Mouse (Mus musculus) neural tube, embryonic 12.5 days (tissue): ENCODE measurements around the gene Gng8. TPM values are rescaled to one million over a fixed set of nuclear protein-coding genes. Genes with fewer than 3 reads are reported as not detected.

Experiments used
- ATAC-seq: fragments of 200-750 bp; cut with Nextera tagmentation; 2 replicates; pipeline ENCODE4 v1.8.0; 2017; ENCODE audit warnings: low read depth, mild to moderate bottlenecking, moderate TSS enrichment, moderate library complexity; ENCODE audit not compliant: low FRiP score
- H3K27ac ChIP-seq: fragments of 300-500 bp; sonication (generic); 2 replicates; pipeline ENCODE4 v1.5.1; 2016
- H3K27me3 ChIP-seq: fragments of 300-500 bp; sonication (generic); replicated peaks from 2 replicates; pipeline ENCODE4 v1.6.1; 2016; ENCODE audit warnings: mild to moderate bottlenecking
- H3K36me3 ChIP-seq: fragments of 300-500 bp; sonication (generic); 2 replicates; pipeline ENCODE4 v1.6.1; 2016; ENCODE audit warnings: mild to moderate bottlenecking
- H3K4me1 ChIP-seq: fragments of 300-500 bp; sonication (generic); 2 replicates; pipeline ENCODE4 v1.6.1; 2016
- H3K4me2 ChIP-seq: fragments of 300-500 bp; sonication (generic); replicated peaks from 2 replicates; pipeline ENCODE4 v1.6.1; 2016; ENCODE audit warnings: mild to moderate bottlenecking
- H3K4me3 ChIP-seq: fragments of 300-500 bp; sonication (generic); 2 replicates; pipeline ENCODE4 v1.5.1; 2016
- H3K9ac ChIP-seq: fragments of 300-500 bp; sonication (generic); 2 replicates; pipeline ENCODE4 v1.6.1; 2016; ENCODE audit warnings: mild to moderate bottlenecking
- H3K9me3 ChIP-seq: fragments of 300-500 bp; sonication (generic); 2 replicates; pipeline ENCODE4 v1.6.1; 2016; ENCODE audit warnings: mild to moderate bottlenecking
- WGBS: fragments of 180-500 bp; shearing (Covaris S2); methylation state at CpG from one replicate; pipeline ENCODE4 v1.1.7; 2016; 5-methylcytosine and 5-hydroxymethylcytosine counted together
- polyA plus RNA-seq: library from polyadenylated mRNA; unstranded; fragments of >200 nt; fragmentation: Nextera tagmentation; extraction: Ambion mirVana; gene quantifications from 2 replicates; pipeline ENCODE4 v1.2.1, GENCODE M21; 2016

Gene Gng8
- polyA plus RNA-seq, 1 experiment from 2014 or later = 8.4 TPM

DNA sequence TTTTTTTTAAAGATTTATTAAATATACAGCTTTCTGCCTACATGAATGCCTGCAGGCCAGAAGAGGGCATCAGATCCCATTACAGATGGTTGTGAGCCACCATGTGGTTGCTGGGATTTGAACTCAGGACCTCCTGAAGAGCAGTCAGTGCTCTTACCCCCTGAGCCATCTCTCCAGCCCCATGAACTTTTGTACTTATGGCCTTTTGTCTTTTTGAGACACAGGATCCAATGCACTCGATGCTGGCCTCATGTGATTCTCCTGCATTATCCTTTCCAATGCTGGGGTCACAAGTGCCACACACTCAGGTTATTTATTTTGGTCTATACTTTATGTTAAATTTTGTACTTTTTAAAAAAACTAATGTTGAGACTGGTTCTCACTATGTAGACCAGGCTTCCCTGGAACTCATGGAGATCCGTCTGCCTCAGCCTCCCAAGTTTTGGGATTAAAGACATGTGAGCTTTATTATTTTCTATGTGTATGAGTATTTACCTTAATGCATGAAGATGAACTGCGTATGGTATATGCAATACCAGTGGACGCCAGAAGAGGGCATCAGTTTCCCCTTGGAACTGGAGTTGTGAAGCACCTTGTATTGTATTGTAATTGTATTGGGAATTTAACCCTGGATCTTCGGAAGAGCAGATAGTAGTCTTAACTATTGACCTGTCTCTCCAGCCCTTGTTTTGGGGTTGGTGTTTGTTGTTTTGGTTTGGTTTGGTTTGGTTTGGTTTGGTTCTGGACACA lies 31.5 kb upstream of the Gng8 start:
- Histone ChIP-seq H3K27me3 (no peaks in the 10 kb centered on the region), H3K36me3 (peaks cover 52% of the 10 kb centered on the region)
- WGBS = 30% methylated on average over 5 of the region's 5 CpGs

DNA sequence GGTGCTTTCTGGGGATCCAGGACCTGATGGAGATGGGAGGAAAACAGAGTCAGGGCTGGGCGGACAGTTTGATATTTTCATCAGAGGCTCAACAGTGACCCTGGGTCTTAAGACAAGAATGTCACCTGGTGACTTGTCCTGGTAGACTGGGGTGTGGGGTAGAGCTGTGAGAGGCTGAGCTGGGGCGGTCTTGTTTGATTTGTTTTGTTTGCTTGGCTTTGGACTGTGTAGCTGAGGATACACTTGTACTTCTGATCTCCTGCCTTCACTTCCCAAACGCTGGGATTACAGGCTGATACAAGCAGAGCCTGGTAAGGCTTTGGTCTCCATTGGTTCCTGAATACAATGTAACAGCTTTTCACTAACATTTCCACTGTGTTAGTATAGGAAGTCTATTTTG lies 24.1 kb upstream of the Gng8 start:
- Histone ChIP-seq H3K9me3 (no peaks in the 10 kb centered on the region), H3K36me3 (peaks cover 38% of the 10 kb centered on the region), H3K27me3 (no peaks in the 10 kb centered on the region), H3K27ac (no peak overlapping the region), H3K9ac (no peak overlapping the region), H3K4me3 (no peak overlapping the region), H3K4me2 (no peak overlapping the region), H3K4me1 (peaks cover 10% of the 10 kb centered on the region; the same call in 1 of the 2 replicates)
- no peak for ATAC-seq
- 95% methylated on average over 3 of the region's 3 CpGs for WGBS

More for the DNA sequence above, 31.5 kb upstream of the Gng8 start:
- Histone ChIP-seq H3K27ac (no peak overlapping the region), H3K9me3 (no peaks in the 10 kb centered on the region), H3K9ac (no peak overlapping the region), H3K4me1 (no peaks in the 10 kb centered on the region), H3K4me3 (no peak overlapping the region), H3K4me2 (no peak overlapping the region)
- no peak for ATAC-seq

DNA sequence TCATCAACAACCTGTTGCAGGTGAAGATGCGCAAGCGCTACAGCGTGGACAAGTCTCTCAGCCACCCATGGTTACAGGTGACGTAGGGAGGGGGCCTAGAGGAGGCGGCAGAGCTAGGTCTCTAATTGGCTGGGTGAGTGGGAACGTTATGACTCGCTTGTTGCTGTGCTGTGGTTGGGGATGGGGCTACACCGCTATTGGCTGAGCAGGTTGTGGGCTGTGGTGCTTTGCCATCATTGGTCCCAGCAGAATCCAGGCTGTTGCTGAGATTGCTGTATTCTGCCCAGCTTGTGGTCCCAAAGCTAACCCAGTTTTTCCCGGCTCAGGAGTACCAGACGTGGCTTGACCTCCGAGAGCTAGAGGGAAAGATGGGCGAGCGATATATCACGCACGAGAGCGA lies 22.1 kb upstream of the Gng8 start:
- peak; percentile 93 for ATAC-seq
- Histone ChIP-seq H3K4me3 (peak overlapping the region; percentile 18; the same call in 1 of the 2 replicates), H3K27me3 (no peaks in the 10 kb centered on the region), H3K9me3 (no peaks in the 10 kb centered on the region), H3K4me2 (peak overlapping the region; percentile 51), H3K27ac (0 out of 2 replicates have a peak overlapping the region, but pooled peaks have one; percentile 8), H3K36me3 (peaks cover 28% of the 10 kb centered on the region), H3K9ac (peak overlapping the region; percentile 33; the same call in 1 of the 2 replicates), H3K4me1 (peaks cover 10% of the 10 kb centered on the region; the same call in 1 of the 2 replicates)
- 10% methylated on average over 16 of the region's 16 CpGs for WGBS

DNA sequence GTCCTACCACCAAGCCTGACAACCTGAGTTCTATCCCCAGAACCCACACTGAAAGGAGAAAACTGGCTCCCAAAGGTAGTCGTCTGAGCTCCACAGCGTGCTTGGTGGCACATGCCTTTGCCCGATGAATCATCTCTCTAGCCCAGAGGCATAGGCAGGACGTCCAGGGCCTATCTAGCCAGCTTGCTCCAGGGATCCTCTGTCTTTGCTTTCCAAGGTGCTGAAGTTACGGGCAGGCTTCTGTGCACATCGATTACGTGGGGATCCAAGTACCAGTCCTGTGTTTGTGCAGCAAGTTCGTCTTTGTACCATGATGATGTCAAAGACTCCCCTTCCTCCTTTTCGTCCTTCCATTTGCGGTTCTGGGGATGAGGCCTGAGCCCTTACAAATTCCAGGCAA lies 20.0 kb upstream of the Gng8 start:
- WGBS = 87% methylated on average over 10 of the region's 10 CpGs
- no peaks in the 10 kb centered on the region for H3K27me3 ChIP-seq
- no peak overlapping the region for H3K4me2 ChIP-seq
- H3K9me3 ChIP-seq = no peaks in the 10 kb centered on the region
- no peak overlapping the region for H3K4me3 ChIP-seq
- H3K27ac ChIP-seq = no peak overlapping the region
- H3K9ac ChIP-seq = no peak overlapping the region
- no peak for ATAC-seq
- H3K4me1 ChIP-seq = peaks cover 19% of the 10 kb centered on the region
- peaks cover 11% of the 10 kb centered on the region; the same call in 1 of the 2 replicates for H3K36me3 ChIP-seq

DNA sequence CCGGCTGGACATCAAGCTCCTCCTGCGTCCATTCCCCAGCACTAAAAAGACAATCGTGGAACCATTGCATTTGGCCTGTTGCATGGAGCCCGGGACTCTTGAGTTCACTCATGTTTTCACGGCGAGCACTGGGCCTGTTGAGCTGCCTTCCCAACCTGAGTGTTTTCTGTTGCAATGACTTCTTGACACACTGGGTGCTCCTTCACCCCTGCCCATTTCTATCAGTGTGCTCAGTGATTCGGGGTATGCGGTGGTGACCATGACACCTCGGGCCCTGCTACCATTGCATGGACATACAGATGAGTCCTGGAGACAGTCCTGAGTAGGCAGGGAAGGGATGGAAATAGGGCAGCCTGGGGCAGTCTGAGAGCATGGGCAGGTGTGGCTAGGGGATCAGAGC lies 19.1 kb upstream of the Gng8 start:
- H3K27me3 ChIP-seq = no peaks in the 10 kb centered on the region
- H3K4me3 ChIP-seq = no peak overlapping the region
- H3K9ac ChIP-seq = no peak overlapping the region
- ATAC-seq = no peak
- peaks cover 24% of the 10 kb centered on the region for H3K4me1 ChIP-seq
- no peak overlapping the region for H3K27ac ChIP-seq
- H3K36me3 ChIP-seq = peaks cover 5% of the 10 kb centered on the region; the same call in 1 of the 2 replicates
- H3K9me3 ChIP-seq = no peaks in the 10 kb centered on the region
- WGBS = 92% methylated on average over 9 of the region's 9 CpGs
- H3K4me2 ChIP-seq = no peak overlapping the region

DNA sequence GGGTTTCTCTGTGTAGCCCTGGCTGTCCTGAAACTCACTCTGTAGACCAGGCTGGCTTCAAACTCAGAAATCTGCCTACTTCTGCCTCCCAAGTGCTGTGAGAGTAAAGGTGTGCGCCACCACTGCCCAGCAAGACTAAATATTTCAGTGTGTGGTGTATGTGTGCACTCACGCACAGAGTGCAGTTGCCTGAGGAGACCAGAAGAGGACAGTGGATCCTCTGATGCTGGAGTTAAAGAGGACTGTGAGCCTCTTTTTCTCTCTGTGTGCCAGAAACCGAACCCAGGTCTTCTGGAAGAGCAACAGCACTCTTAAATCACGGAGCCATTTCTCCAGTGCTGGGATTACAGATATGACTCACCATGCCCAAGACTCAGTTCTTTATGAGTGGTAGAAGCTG lies 18.2 kb upstream of the Gng8 start:
- Histone ChIP-seq H3K9me3 (no peaks in the 10 kb centered on the region), H3K4me3 (no peak overlapping the region), H3K27me3 (no peaks in the 10 kb centered on the region), H3K36me3 (peaks cover 3% of the 10 kb centered on the region; the same call in 1 of the 2 replicates), H3K4me1 (peaks cover 24% of the 10 kb centered on the region), H3K4me2 (0 out of 2 replicates have a peak overlapping the region, but pooled peaks have one; percentile 83), H3K9ac (no peak overlapping the region), H3K27ac (no peak overlapping the region)
- 92% methylated on average over 4 of the region's 4 CpGs for WGBS
- no peak for ATAC-seq

DNA sequence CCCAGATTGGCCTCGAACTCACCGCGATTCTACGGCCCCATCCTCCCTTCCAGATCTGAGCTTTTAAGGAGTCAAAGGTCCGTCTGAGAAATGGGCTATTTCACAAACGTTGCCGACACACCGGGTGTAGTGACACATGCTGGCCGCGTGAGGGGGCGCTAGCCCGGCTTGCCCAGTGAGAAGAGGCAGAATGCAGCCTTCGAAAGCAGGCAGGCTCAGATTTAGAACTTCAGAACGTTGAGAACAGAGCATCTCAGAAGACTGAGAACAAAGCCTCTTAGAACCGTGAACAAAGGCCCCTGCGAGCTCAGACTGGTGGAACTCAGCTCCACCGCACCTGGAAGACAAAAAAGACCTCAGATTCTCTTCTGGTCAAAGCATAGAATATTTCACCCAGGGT lies 17.4 kb upstream of the Gng8 start:
- H3K4me2 ChIP-seq = peak overlapping the region; percentile 83
- H3K27ac ChIP-seq = peak overlapping the region; percentile 59
- peaks cover 7% of the 10 kb centered on the region; the same call in 1 of the 2 replicates for H3K36me3 ChIP-seq
- no peak for ATAC-seq
- no peaks in the 10 kb centered on the region for H3K9me3 ChIP-seq
- H3K27me3 ChIP-seq = no peaks in the 10 kb centered on the region
- H3K4me1 ChIP-seq = peaks cover 23% of the 10 kb centered on the region
- WGBS = 4% methylated on average over 17 of the region's 17 CpGs
- H3K9ac ChIP-seq = 0 out of 2 replicates have a peak overlapping the region, but pooled peaks have one; percentile 35
- peak overlapping the region; percentile 79 for H3K4me3 ChIP-seq

DNA sequence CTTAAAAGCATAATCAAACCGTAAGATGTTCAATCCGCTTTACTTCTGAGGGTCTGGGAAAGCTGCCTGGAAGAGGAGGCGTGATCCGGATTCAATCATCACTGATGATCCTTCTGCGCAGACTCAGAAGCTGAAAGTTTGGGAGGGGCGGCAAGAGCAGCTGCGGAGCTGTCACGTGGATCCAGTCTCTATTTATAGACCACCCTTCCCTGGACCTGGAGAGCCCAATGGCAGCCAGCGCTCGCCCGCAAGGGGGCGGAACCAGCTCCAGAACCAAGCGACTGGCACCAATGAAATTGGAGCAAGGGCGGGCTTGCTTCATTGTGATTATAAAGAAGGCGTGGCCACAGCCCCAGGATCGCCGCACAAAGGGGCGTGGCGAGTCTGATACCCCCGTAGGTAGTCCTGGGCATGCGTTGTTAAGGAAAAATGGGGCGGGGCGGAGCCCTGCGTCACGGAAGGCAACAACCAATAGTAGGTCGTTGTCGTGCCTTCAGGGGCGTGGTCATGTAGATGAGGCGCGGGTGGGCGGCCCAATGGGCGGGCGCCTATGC lies 16.8 kb upstream of the Gng8 start:
- peak overlapping the region; percentile 79 for H3K4me3 ChIP-seq
- H3K9me3 ChIP-seq = no peaks in the 10 kb centered on the region
- H3K27ac ChIP-seq = peak overlapping the region; percentile 59
- peaks cover 20% of the 10 kb centered on the region for H3K4me1 ChIP-seq
- H3K9ac ChIP-seq = peak overlapping the region; percentile 35; the same call in 1 of the 2 replicates
- WGBS = under 1% methylated on average over 33 of the region's 33 CpGs
- no peaks in the 10 kb centered on the region for H3K27me3 ChIP-seq
- ATAC-seq = peak; percentile 95
- H3K36me3 ChIP-seq = peaks cover 10% of the 10 kb centered on the region; the same call in 1 of the 2 replicates
- H3K4me2 ChIP-seq = peak overlapping the region; percentile 83

DNA sequence AGATGAGACGGTGACA lies 16.5 kb upstream of the Gng8 start, which contains the start of gene Dact3:
Dact3 (plus strand) TSS at position 8 of the 16 bp plus-strand sequence.
- H3K4me1 ChIP-seq = peaks cover 20% of the 10 kb centered on the region
- H3K4me3 ChIP-seq = peak within 1 kb of the TSS; percentile 79
- peak within 1 kb of the TSS; percentile 83 for H3K4me2 ChIP-seq
- H3K27me3 ChIP-seq = no peaks in the 10 kb centered on the region
- no peak for ATAC-seq
- H3K27ac ChIP-seq = peak within 1 kb of the TSS; percentile 70
- peaks cover 10% of the 10 kb centered on the region; the same call in 1 of the 2 replicates for H3K36me3 ChIP-seq
- peak within 1 kb of the TSS; percentile 88 for H3K9ac ChIP-seq
- WGBS = 0% methylated on average over 1 of the region's 1 CpGs
- H3K9me3 ChIP-seq = no peaks in the 10 kb centered on the region

DNA sequence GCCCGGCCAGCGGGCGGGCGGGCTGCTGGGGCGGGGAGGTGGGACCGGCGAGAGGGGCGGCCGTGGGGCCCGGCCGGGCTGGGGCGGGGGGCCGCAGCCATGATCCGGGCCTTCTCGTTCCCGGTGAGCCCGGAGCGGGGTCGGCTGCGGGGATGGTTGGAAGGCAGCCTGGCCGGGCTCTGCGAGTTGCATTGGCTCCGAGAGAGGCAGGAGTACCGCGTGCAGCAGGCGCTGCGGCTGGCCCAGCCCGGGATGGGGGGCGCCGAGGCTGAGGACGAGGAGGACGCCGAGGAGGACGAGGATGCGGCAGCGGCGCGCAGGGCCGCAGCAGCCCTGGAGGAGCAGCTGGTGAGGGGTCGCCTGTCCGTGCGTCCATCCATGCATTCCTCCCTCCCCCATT lies 16.3 kb upstream of the Gng8 start:
- peak overlapping the region; percentile 70 for H3K27ac ChIP-seq
- H3K4me2 ChIP-seq = peak overlapping the region; percentile 83
- peaks cover 10% of the 10 kb centered on the region; the same call in 1 of the 2 replicates for H3K36me3 ChIP-seq
- no peaks in the 10 kb centered on the region for H3K9me3 ChIP-seq
- 0% methylated on average over 39 of the region's 42 CpGs for WGBS
- no peaks in the 10 kb centered on the region for H3K27me3 ChIP-seq
- peak overlapping the region; percentile 79 for H3K4me3 ChIP-seq
- H3K9ac ChIP-seq = peak overlapping the region; percentile 88
- ATAC-seq = peak; percentile 55
- peaks cover 22% of the 10 kb centered on the region for H3K4me1 ChIP-seq

DNA sequence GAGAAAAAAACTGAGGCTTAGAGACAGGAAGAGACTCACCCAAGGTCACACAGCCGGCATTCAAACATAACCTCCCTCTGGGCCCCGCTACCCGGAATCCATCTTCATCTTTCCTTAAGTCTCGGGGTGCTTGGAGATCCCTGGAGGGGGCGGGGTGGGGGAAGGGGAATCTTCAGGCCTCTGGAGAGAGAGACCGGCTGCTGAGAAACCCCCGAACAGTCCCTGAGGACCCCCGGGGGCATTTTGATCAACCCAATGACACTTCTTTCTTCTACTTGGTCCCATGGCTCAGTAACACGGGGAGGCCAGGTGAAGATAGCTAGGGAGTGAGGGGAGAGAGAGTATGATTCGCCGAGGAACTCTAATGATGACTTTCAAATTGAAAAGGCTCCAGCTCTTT lies 15.6 kb upstream of the Gng8 start:
- ATAC-seq = no peak
- WGBS = 8% methylated on average over 11 of the region's 11 CpGs
- peak overlapping the region; percentile 88; the same call in 1 of the 2 replicates for H3K9ac ChIP-seq
- peaks cover 29% of the 10 kb centered on the region for H3K4me1 ChIP-seq
- peak overlapping the region; percentile 83 for H3K4me2 ChIP-seq
- H3K4me3 ChIP-seq = peak overlapping the region; percentile 79
- 0 out of 2 replicates have a peak overlapping the region, but pooled peaks have one; percentile 70 for H3K27ac ChIP-seq
- peaks cover 10% of the 10 kb centered on the region; the same call in 1 of the 2 replicates for H3K36me3 ChIP-seq
- no peaks in the 10 kb centered on the region for H3K9me3 ChIP-seq
- H3K27me3 ChIP-seq = no peaks in the 10 kb centered on the region

DNA sequence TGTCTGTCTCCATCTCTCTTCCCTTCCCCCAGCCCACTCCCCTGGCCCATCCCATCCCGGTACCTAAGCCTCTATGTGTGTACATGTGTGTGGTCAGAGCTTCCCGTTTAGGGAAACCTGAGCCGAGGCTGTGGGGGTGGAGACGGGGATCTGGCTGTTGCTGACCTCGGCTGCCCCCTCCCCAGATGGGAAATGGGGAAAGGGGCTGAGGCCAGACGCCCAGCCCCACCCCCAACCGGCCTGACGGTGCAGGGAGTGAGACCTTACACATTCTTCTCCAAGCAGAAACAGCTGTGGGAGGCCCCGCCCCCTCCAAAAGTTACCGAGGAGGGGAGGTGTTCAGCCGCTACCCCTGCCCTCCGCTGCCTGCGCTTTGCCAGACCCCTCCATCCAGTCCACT lies 15.0 kb upstream of the Gng8 start:
- Histone ChIP-seq H3K27ac (no peak overlapping the region), H3K36me3 (peaks cover 6% of the 10 kb centered on the region; the same call in 1 of the 2 replicates)

More for the DNA sequence above, 15.0 kb upstream of the Gng8 start:
- peak overlapping the region; percentile 83 for H3K4me2 ChIP-seq
- no peaks in the 10 kb centered on the region for H3K27me3 ChIP-seq
- no peaks in the 10 kb centered on the region for H3K9me3 ChIP-seq
- H3K9ac ChIP-seq = peak overlapping the region; percentile 88
- no peak for ATAC-seq
- H3K4me1 ChIP-seq = peaks cover 31% of the 10 kb centered on the region
- WGBS = 3% methylated on average over 13 of the region's 13 CpGs
- H3K4me3 ChIP-seq = peak overlapping the region; percentile 79
